Mouse (Mus musculus) retina, postnatal 1 day (tissue): Measurements from ENCODE around the gene Usp15.
"Not testable (repeated sequence)": the region's sequence is repeated elsewhere in the genome, so short reads cannot be mapped to it uniquely, and the experiment has no call there.

ENCODE experiments used
- DNase-seq: peaks from one replicate; pipeline ENCODE4 v3.0.0-alpha.2; 2012

Gene Usp15

DNA sequence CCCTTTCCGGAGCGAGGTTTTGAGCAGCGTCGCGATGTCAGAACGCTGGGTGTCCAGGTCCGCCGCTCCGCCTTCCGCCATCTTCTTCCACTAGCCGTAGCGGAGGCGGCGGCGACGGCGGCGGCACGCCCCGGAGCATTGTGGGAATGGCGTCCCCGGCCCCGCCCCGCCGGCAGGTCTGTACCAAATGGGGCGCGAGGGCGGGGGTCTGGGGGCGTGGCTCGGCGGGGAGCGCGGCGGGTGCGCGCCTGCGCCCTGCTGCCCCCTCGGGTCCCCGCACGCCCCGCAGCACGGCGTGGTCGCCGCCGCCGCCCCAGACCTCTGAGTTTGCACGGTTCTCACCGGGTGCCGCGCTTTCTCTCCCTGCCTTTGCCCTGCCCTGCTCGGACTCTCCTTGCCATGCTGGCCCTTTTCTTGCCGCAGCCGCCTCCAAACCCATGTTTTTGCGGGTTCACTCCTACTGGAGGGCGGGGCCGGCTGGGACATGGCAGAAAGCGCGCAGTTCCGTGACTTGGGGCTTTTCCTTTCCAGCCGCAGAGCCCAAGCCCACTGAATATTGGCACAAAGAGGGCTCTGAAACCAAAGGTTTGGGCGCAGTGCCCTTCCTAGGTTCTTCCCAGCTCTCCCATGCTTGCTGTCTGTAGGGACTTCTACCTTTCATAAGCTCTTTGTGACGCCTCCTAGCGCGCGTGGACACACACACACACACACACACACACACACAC is at the start of gene Usp15:
Gene Usp15 (minus strand): TSS at position 161 of the 725 bp plus-strand sequence.
- DNase-seq = peak; percentile 96

DNA sequence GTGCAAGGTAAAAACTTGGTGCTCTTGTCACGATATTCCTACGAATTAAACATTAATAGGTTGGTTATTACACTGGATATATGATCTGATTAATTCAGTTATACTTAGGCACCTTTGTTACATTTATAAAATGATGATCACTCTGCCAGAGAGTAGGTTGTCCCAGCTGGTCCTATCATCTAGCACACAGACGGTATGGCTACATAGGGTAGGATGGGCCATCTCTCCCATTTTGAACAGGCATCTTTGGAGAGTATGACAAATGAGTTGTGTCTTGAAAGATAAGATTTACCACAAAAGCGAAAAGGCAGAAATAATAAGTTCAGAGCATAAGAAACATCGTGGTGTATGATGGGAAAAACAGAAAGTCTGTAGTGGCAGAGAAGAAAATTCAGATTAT is 32.6 kb upstream of the Usp15 start:
- DNase-seq = no peak

- no peak for DNase-seq
These were observed 26.0 kb upstream of the Usp15 start for GRCm38 (mm10) chr10:123222785-123223184.

- DNase-seq = no peak
These were observed 12.7 kb upstream of the Usp15 start for GRCm38 (mm10) chr10:123209517-123209916.

- DNase-seq = no peak
These were observed 11.5 kb upstream of the Usp15 start for GRCm38 (mm10) chr10:123208336-123208735.

DNA sequence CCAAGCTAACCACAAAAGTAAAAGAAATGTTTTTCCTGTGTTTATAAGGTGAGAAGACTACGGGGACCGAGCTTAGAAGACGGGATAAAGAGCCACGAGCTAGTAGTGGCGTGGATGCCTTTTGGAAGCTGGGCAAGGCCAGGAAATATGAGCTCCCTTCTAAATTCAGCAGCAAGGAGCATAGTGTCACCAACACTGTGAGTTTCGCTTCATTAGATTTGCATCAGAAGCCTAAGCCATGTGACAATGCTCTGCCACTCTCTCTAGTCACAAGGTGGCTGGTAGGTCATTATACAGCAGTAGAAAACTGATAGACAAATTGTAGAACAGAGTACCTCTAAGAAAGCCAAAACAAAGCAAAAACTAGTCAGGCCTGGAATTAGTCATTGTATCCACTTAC is 9.3 kb upstream of the Usp15 start:
- no peak for DNase-seq

DNA sequence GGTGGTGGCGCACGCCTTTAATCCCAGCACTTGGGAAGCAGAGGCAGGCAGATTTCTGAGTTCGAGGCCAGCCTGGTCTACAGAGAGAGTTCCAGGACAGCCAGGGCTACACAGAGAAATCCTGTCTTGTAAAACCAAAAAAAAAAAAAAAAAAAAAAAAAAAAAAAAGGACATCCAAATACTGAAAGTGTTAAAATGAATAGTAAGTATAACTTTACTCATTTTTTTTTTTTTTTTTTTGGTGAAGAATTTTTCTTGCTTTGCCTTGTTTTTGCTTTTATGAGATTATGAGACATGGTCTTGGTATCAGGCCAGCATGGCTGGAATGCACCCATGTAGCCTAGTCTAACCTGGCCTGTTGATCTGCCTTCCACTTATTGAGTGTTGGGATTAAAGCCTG is 8.6 kb upstream of the Usp15 start:
- DNase-seq = not testable (repeated sequence)

GRCm38 (mm10) chr10:123201981-123202758 is 5.4 kb upstream of the Usp15 start:
- DNase-seq = no peak

- DNase-seq = no peak
These were observed 4.6 kb upstream of the Usp15 start for GRCm38 (mm10) chr10:123201436-123201835.

- DNase-seq = no peak
These were observed 4.2 kb upstream of the Usp15 start for GRCm38 (mm10) chr10:123200996-123201395.

DNA sequence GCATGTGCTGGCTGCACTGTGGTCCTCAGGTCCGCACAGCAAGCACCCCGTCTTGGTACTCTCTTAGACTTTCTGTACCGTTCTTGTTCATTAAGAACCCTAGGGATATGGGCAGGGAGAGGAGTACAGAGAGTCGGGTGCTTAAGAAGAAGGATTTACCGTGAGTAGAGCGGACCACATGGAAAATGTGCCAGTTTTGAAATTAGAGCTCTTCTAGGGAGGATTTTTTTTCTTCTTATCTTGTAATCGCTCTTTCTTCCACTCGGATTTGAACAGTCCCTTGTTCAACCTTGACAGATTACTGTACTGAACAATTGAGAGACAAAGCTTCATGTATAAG is 3.5 kb upstream of the Usp15 start:
- DNase-seq = no peak

DNA sequence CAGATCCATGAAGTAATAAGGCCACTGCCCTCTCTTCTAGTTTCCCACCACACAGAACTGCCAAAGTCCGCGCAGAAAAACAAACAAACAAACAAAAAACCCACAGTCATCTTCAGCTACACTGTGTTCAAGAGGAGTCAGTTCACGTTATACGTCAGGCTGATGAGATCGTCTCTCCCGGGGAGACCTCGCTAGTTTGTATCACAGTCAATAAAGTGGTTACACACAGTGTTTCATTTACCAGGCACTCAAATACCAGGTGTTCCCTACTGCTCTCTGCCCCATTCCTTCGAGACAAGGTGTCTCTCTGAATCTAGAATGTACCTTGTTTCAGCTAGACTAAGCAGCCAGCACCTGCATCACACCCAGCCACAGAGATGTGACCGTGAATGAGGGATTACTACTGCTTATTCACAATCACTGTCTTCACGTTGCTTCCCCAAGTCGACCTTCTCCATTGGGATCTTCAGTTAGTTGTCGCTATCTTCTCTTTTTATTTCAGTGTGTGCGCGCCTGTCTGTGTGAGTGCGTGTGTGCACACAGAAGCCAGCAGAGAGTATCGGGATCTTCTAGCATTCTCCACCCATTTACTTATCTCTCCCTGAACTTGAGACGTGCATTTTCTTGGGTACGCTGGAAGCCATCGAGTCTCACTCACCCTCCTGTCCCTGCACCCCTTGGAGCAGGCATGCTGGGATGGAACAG is 3.0 kb upstream of the Usp15 start:
- DNase-seq = no peak

- no peak for DNase-seq
These were observed 2.3 kb upstream of the Usp15 start for GRCm38 (mm10) chr10:123199119-123199518.

DNA sequence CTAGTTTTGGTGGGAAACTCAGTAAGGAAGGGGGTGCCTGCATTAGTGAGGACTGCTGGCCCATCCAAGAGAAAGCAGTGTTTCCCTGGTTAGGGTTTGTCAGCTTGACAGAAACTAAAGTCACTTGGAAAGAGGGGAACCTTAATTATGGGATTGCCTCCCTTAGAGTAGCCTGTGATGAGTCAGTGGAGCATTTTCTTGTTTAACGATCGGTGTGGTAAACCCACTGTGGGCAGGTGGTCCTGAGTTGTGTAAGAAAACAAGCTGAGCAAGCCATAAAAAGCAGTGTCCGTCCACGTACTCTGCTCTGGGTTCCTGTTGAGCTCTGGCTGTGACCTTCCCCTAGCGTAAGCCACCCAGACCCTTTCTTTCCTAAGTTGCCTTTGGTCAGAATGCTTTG is 1.4 kb upstream of the Usp15 start:
- DNase-seq = no peak

GRCm38 (mm10) chr10:123195961-123196834 is 597 bp downstream of the Usp15 start:
- peak; percentile 66 for DNase-seq

- DNase-seq = peak; percentile 14
These were observed 1.3 kb downstream of the Usp15 start for GRCm38 (mm10) chr10:123195501-123195900.

DNA sequence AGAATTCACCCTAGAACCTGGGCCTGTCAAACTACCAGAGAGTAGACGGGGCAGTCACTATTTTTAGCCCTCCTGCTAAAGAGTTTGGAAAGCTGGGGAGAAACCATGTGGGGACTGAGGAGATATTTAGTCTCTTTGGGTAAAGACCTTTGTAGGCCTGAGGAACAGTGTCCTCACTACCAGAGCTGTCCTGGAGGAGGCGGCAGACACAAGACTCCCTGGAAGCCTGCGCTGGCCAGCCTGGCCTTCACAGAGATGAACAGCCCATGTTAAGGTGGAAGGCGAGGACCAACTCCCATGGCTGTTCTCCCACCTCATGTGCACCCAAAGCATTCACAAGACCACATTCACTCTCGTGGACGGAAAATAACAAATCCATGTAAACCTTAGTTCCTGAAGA is 5.8 kb downstream of the Usp15 start:
- DNase-seq = no peak

- DNase-seq = no peak
These were observed 9.5 kb downstream of the Usp15 start for GRCm38 (mm10) chr10:123187337-123187736.

DNA sequence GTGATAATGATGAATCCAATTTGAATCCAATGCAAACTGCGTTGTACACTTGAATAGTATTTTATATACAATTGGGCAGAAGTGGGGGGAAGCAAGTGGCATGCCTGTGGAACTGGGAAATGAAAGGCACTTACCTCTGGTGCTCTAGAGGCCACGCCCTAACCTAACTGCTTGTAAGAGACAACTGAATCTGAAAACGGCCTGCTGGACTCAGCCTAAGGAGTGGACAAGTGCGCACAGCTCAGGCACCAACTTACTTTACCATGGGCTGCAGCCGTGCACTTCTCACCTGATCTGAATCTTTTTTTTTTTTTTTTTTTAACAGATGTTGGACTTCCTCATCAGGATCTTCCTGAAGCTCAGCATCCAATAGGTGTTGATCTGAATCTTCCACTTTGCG is 10.9 kb downstream of the Usp15 start:
- no peak for DNase-seq

- DNase-seq = no peak
These were observed 13.1 kb downstream of the Usp15 start for GRCm38 (mm10) chr10:123183743-123184142.

GRCm38 (mm10) chr10:123183243-123183642 is 13.6 kb downstream of the Usp15 start:
- no peak for DNase-seq

DNA sequence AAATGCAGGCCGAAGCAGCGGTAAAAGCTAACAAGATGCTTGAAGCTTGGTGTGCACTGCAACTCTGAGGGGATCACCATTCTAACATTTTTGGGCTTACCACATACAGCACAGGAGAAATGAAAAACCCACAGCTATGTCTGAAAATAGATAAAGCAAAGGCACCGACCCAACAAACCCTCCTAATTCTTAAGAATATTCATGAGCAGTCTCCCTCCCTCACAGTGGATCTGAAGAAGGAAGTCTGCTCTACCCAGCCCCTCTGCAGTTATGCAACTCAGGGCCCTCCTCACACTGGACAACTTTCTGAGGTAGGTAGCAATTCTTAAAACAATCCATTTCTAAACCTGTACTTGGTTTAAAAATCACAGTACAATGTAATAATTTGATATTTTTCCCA is 14.4 kb downstream of the Usp15 start:
- DNase-seq = no peak

DNA sequence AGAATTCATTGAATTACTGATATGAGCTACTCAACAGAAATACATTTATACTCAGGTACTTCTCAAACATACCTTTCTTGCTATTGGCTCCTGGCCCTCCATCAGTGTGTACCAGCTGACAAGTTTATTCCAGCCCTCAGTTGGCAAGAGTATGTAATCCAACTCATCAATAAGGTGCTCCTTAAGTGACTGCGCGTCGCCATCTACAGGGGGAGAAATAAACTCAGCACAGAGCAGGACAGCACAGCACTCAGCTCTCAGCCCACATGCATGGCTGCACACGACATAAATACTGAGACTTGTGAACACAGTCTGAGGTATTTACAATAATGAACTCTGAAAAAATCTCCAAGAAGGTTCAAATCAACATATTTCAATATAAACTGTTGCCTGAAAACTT is 21.0 kb downstream of the Usp15 start:
- DNase-seq = peak; percentile 43
